Mouse (Mus musculus): Measurements from ENCODE around the gene H2-Ob. TPM values are rescaled to one million over a fixed set of nuclear protein-coding genes. Genes with fewer than 3 reads are reported as not detected.

Gene H2-Ob
- total and polyA plus RNA-seq, 2 experiments from 2014 or later: 0.31 to 1.2 TPM

GRCm38 (mm10) chr17:34293533-34293932 is 54.8 kb downstream of the H2-Ob start:
- H3K4me3 ChIP-seq (ENCODE audit: low read depth, low read length): no peak overlapping the region
- H3K36me3 ChIP-seq (ENCODE audit: insufficient read depth, low read length): no peaks in the 10 kb centered on the region
- no peak for DNase-seq (ENCODE audit: low spot score)
- no peak overlapping the region for H3K4me2 ChIP-seq (ENCODE audit: low read depth, low read length, poor library complexity, severe bottlenecking)
- 48% methylated on average over 2 of the region's 2 CpGs for WGBS
- no peaks in the 10 kb centered on the region; the same call in 1 of the 2 replicates for H3K27me3 ChIP-seq (ENCODE audit: insufficient read depth, low read length)
- no peaks in the 10 kb centered on the region for H3K9me3 ChIP-seq (ENCODE audit: low read length)
- no peak overlapping the region for H3K27ac ChIP-seq (ENCODE audit: low read depth, low read length)
- no peaks in the 10 kb centered on the region; the same call in 1 of the 2 replicates for H3K4me1 ChIP-seq (ENCODE audit: insufficient read depth, low read length)
- H3K9ac ChIP-seq (replicated peaks; ENCODE audit: low read length, poor library complexity, severe bottlenecking): no peak overlapping the region
- no peak for ATAC-seq (ENCODE audit: low FRiP score)
- no peak for TF ChIP-seq CTCF (IDR thresholded peaks at IDR 0.05)

DNA sequence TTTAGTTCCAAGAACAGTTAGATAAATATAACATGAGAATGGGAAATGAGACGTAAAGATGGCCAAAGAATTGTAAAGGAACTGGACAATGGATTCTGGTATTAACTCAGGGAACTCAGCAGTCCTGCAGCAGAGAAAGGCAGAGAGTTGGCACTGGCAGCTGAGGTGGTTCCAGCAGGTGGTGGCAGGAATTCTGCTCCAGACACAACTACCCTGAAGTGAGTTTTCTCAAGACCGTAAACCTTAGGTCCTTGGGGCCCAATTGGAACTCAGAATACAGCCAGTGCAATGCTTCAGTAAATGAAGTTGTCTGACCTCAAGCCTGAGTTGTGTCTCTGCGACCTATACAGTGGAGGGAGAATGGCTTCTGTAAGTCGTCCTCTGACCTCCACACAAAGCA is 55.5 kb downstream of the H2-Ob start:
- Histone ChIP-seq H3K4me2 (ENCODE audit: low read depth, low read length, poor library complexity, severe bottlenecking) (no peak overlapping the region), H3K27me3 (ENCODE audit: insufficient read depth, low read length) (no peaks in the 10 kb centered on the region; the same call in 1 of the 2 replicates), H3K9ac (replicated peaks; ENCODE audit: low read length, poor library complexity, severe bottlenecking) (no peak overlapping the region), H3K4me1 (ENCODE audit: insufficient read depth, low read length) (no peaks in the 10 kb centered on the region; the same call in 1 of the 2 replicates), H3K4me3 (ENCODE audit: low read depth, low read length) (no peak overlapping the region), H3K27ac (ENCODE audit: low read depth, low read length) (no peak overlapping the region), H3K9me3 (ENCODE audit: low read length) (no peaks in the 10 kb centered on the region), H3K36me3 (ENCODE audit: insufficient read depth, low read length) (no peaks in the 10 kb centered on the region)
- ATAC-seq (ENCODE audit: low FRiP score) (no peak), DNase-seq (ENCODE audit: low spot score) (no peak)
- no peak for TF ChIP-seq CTCF (IDR thresholded peaks at IDR 0.05)
- 67% methylated on average over 4 of the region's 4 CpGs for WGBS

GRCm38 (mm10) chr17:34295307-34295706 is 56.6 kb downstream of the H2-Ob start:
- no peak for ATAC-seq (ENCODE audit: low FRiP score)
- no peaks in the 10 kb centered on the region; the same call in 1 of the 2 replicates for H3K4me1 ChIP-seq (ENCODE audit: insufficient read depth, low read length)

GRCm38 (mm10) chr17:34295891-34296794 is 57.4 kb downstream of the H2-Ob start:
- peak overlapping the region; percentile 32; the same call in 1 of the 2 replicates for H3K27ac ChIP-seq (ENCODE audit: low read depth, low read length)
- ATAC-seq (ENCODE audit: low FRiP score): peak; percentile 89
- H3K4me3 ChIP-seq (ENCODE audit: low read depth, low read length): peak overlapping the region; percentile 37
- no peaks in the 10 kb centered on the region for H3K36me3 ChIP-seq (ENCODE audit: insufficient read depth, low read length)
- H3K9ac ChIP-seq (replicated peaks; ENCODE audit: low read length, poor library complexity, severe bottlenecking): peak overlapping the region; percentile 42
- no peak for TF ChIP-seq CTCF (IDR thresholded peaks at IDR 0.05)
- peak; percentile 91 for DNase-seq (ENCODE audit: low spot score)
- peak overlapping the region; percentile 48 for H3K4me2 ChIP-seq (ENCODE audit: low read depth, low read length, poor library complexity, severe bottlenecking)
- no peaks in the 10 kb centered on the region for H3K9me3 ChIP-seq (ENCODE audit: low read length)
- H3K27me3 ChIP-seq (ENCODE audit: insufficient read depth, low read length): no peaks in the 10 kb centered on the region
- 17% methylated on average over 23 of the region's 23 CpGs for WGBS
- no peaks in the 10 kb centered on the region; the same call in 1 of the 2 replicates for H3K4me1 ChIP-seq (ENCODE audit: insufficient read depth, low read length)

More at GRCm38 (mm10) chr17:34295307-34295706, 56.6 kb downstream of the H2-Ob start:
- Histone ChIP-seq H3K36me3 (ENCODE audit: insufficient read depth, low read length) (no peaks in the 10 kb centered on the region), H3K27me3 (ENCODE audit: insufficient read depth, low read length) (no peaks in the 10 kb centered on the region; the same call in 1 of the 2 replicates), H3K4me2 (ENCODE audit: low read depth, low read length, poor library complexity, severe bottlenecking) (no peak overlapping the region), H3K27ac (ENCODE audit: low read depth, low read length) (no peak overlapping the region), H3K4me3 (ENCODE audit: low read depth, low read length) (no peak overlapping the region), H3K9me3 (ENCODE audit: low read length) (no peaks in the 10 kb centered on the region), H3K9ac (replicated peaks; ENCODE audit: low read length, poor library complexity, severe bottlenecking) (no peak overlapping the region)
- TF ChIP-seq CTCF (IDR thresholded peaks at IDR 0.05): no peak
- no peak for DNase-seq (ENCODE audit: low spot score)

GRCm38 (mm10) chr17:34299356-34299755 is 60.7 kb downstream of the H2-Ob start:
- Histone ChIP-seq H3K4me3 (ENCODE audit: low read depth, low read length) (no peak overlapping the region), H3K4me1 (ENCODE audit: insufficient read depth, low read length) (no peaks in the 10 kb centered on the region; the same call in 1 of the 2 replicates), H3K4me2 (ENCODE audit: low read depth, low read length, poor library complexity, severe bottlenecking) (no peak overlapping the region), H3K27me3 (ENCODE audit: insufficient read depth, low read length) (no peaks in the 10 kb centered on the region), H3K36me3 (ENCODE audit: insufficient read depth, low read length) (no peaks in the 10 kb centered on the region), H3K9me3 (ENCODE audit: low read length) (no peaks in the 10 kb centered on the region), H3K27ac (ENCODE audit: low read depth, low read length) (no peak overlapping the region), H3K9ac (replicated peaks; ENCODE audit: low read length, poor library complexity, severe bottlenecking) (no peak overlapping the region)
- 67% methylated on average over 3 of the region's 3 CpGs for WGBS
- DNase-seq (ENCODE audit: low spot score) (no peak), ATAC-seq (ENCODE audit: low FRiP score) (no peak)
- no peak for TF ChIP-seq CTCF (IDR thresholded peaks at IDR 0.05)

- no peaks in the 10 kb centered on the region; the same call in 1 of the 2 replicates for H3K4me1 ChIP-seq (ENCODE audit: insufficient read depth, low read length)
- no peaks in the 10 kb centered on the region for H3K9me3 ChIP-seq (ENCODE audit: low read length)
- no peak for TF ChIP-seq CTCF (IDR thresholded peaks at IDR 0.05)
- no peak for ATAC-seq (ENCODE audit: low FRiP score)
- WGBS: 94% methylated on average over 7 of the region's 8 CpGs
- H3K27ac ChIP-seq (ENCODE audit: low read depth, low read length): no peak overlapping the region
- no peak overlapping the region for H3K9ac ChIP-seq (replicated peaks; ENCODE audit: low read length, poor library complexity, severe bottlenecking)
- H3K27me3 ChIP-seq (ENCODE audit: insufficient read depth, low read length): no peaks in the 10 kb centered on the region
- H3K36me3 ChIP-seq (ENCODE audit: insufficient read depth, low read length): no peaks in the 10 kb centered on the region
- no peak overlapping the region for H3K4me3 ChIP-seq (ENCODE audit: low read depth, low read length)
- no peak overlapping the region for H3K4me2 ChIP-seq (ENCODE audit: low read depth, low read length, poor library complexity, severe bottlenecking)
- no peak for DNase-seq (ENCODE audit: low spot score)
Measured at GRCm38 (mm10) chr17:34300071-34300470, 61.4 kb downstream of the H2-Ob start.
